Mouse (Mus musculus): Measurements from ENCODE around the gene Dcps.

DNA sequence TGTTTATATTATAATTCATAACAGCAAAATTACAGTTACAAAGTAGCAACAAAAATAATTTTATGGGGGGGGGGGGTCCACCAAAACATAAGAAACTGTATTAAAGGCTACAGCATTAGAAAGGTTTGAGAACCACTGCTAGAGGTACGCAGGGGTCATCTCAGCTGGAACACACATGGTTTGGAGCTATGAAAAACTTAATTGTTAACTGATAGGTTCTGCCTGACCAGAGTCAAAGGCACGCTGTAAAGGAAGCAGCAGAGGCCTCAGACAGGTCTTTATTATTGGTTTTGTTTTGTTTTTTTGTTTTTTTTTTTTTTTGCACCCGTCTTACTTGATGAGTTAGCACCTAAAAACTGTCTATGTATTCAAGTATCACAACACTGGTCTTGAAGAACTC, 17.4 kb downstream of the Dcps start:
- TF ChIP-seq CTCF (IDR thresholded peaks at IDR 0.05; ENCODE audit: extremely low read depth, insufficient read depth, low read length) (no peak), POLR2A (IDR thresholded peaks at IDR 0.05; ENCODE audit: extremely low read depth, insufficient read depth, low read length) (no peak)
